Mouse (Mus musculus) kidney, postnatal 0 days (tissue): Measurements from ENCODE around the gene Fads3. TPM values are rescaled to one million over a fixed set of nuclear protein-coding genes. Genes with fewer than 3 reads are reported as not detected.

ENCODE experiments used
- ATAC-seq: fragments of 200-750 bp; cut with Nextera tagmentation; replicated peaks from 2 replicates; pipeline ENCODE4 v1.8.0; 2017; ENCODE audit warnings: low read depth, moderate number of reproducible peaks, moderate TSS enrichment, moderate library complexity; ENCODE audit not compliant: low FRiP score
- DNase-seq: peaks from one replicate; pipeline ENCODE4 v3.0.0-alpha.2; 2016; ENCODE audit warnings: low spot score
- H3K27ac ChIP-seq: fragments of 300-500 bp; sonication (generic); 2 replicates; pipeline ENCODE4 v1.5.1; 2014; ENCODE audit warnings: mild to moderate bottlenecking
- H3K27me3 ChIP-seq: fragments of 300-500 bp; sonication (generic); 2 replicates; pipeline ENCODE4 v1.6.1; 2014; ENCODE audit warnings: low read length, mixed read lengths; ENCODE audit not compliant: insufficient read depth
- H3K36me3 ChIP-seq: fragments of 300-500 bp; sonication (generic); 2 replicates; pipeline ENCODE4 v1.6.1; 2014; ENCODE audit warnings: low read length, mixed read lengths; ENCODE audit not compliant: insufficient read depth
- H3K4me1 ChIP-seq: fragments of 300-500 bp; sonication (generic); replicated peaks from 2 replicates; pipeline ENCODE4 v1.6.1; 2014; ENCODE audit warnings: antibody characterized with exemption, low read length, mixed read lengths; ENCODE audit not compliant: insufficient read depth
- H3K4me2 ChIP-seq: fragments of 300-500 bp; sonication (generic); 2 replicates; pipeline ENCODE4 v1.6.1; 2014; ENCODE audit warnings: mild to moderate bottlenecking, low read length, moderate library complexity, mixed read lengths
- H3K4me3 ChIP-seq: fragments of 300-500 bp; sonication (generic); replicated peaks from 2 replicates; pipeline ENCODE4 v1.5.1; 2014; ENCODE audit warnings: low read depth, low read length
- H3K9ac ChIP-seq: fragments of 300-500 bp; sonication (generic); 2 replicates; pipeline ENCODE4 v1.6.1; 2014; ENCODE audit warnings: low read depth, low read length
- H3K9me3 ChIP-seq: fragments of 300-500 bp; sonication (generic); replicated peaks from 2 replicates; pipeline ENCODE4 v1.6.1; 2016; ENCODE audit warnings: low read length, inconsistent platforms, mixed read lengths
- CTCF ChIP-seq: IDR thresholded peaks from 2 replicates; pipeline ENCODE4 v1.5.1; 2016; ENCODE audit warnings: antibody characterized with exemption, low read depth, mild to moderate bottlenecking, moderate library complexity
- WGBS: fragments of 180-500 bp; shearing (Covaris S2); extraction: QIAGEN DNeasy Blood & Tissue Kit; methylation state at CpG from one replicate; pipeline ENCODE4 v1.1.7; 2014; 5-methylcytosine and 5-hydroxymethylcytosine counted together
- polyA plus RNA-seq: library from polyadenylated mRNA; unstranded; fragments of >200 nt; fragmentation: Nextera tagmentation; extraction: Ambion mirVana; gene quantifications from 2 replicates; pipeline ENCODE4 v1.2.1, GENCODE M21; 2015

Fads3 gene
- polyA plus RNA-seq, 1 experiment from 2014 or later = 35.0 TPM

- H3K4me2 ChIP-seq = no peak overlapping the region
- 33% methylated on average over 4 of the region's 4 CpGs for WGBS
- no peaks in the 10 kb centered on the region for H3K9me3 ChIP-seq
- ATAC-seq = no peak
- H3K4me1 ChIP-seq = peaks cover 5% of the 10 kb centered on the region; the same call in 1 of the 2 replicates
- no peaks in the 10 kb centered on the region for H3K27me3 ChIP-seq
- TF ChIP-seq CTCF = no peak
- H3K27ac ChIP-seq = no peak overlapping the region
- H3K4me3 ChIP-seq = no peak overlapping the region
- H3K36me3 ChIP-seq = no peaks in the 10 kb centered on the region
- no peak for DNase-seq
- no peak overlapping the region for H3K9ac ChIP-seq
Measured at GRCm38 (mm10) chr19:10046346-10046745, 5.0 kb downstream of the Fads3 start.

- WGBS = 34% methylated on average over 3 of the region's 3 CpGs
- H3K4me3 ChIP-seq = no peak overlapping the region
- H3K27me3 ChIP-seq = no peaks in the 10 kb centered on the region
- no peak for DNase-seq
- no peaks in the 10 kb centered on the region for H3K36me3 ChIP-seq
- H3K4me1 ChIP-seq = peaks cover 5% of the 10 kb centered on the region; the same call in 1 of the 2 replicates
- H3K9me3 ChIP-seq = no peaks in the 10 kb centered on the region
- H3K4me2 ChIP-seq = no peak overlapping the region
- TF ChIP-seq CTCF = no peak
- no peak overlapping the region for H3K27ac ChIP-seq
- no peak for ATAC-seq
- H3K9ac ChIP-seq = no peak overlapping the region
Measured at GRCm38 (mm10) chr19:10046983-10047382, 5.6 kb downstream of the Fads3 start.

- no peak overlapping the region for H3K9ac ChIP-seq
- H3K9me3 ChIP-seq = no peaks in the 10 kb centered on the region
- no peaks in the 10 kb centered on the region for H3K27me3 ChIP-seq
- no peak for TF ChIP-seq CTCF
- no peaks in the 10 kb centered on the region for H3K4me1 ChIP-seq
- no peak overlapping the region for H3K4me3 ChIP-seq
- DNase-seq (no peak), ATAC-seq (no peak)
- no peak overlapping the region for H3K27ac ChIP-seq
- peaks cover 5% of the 10 kb centered on the region; the same call in 1 of the 2 replicates for H3K36me3 ChIP-seq
- H3K4me2 ChIP-seq = no peak overlapping the region
Measured at GRCm38 (mm10) chr19:10049533-10049932, 8.2 kb downstream of the Fads3 start.

- Histone ChIP-seq H3K27me3 (no peaks in the 10 kb centered on the region), H3K4me3 (no peak overlapping the region), H3K4me2 (no peak overlapping the region), H3K9me3 (no peaks in the 10 kb centered on the region), H3K9ac (no peak overlapping the region), H3K27ac (no peak overlapping the region), H3K4me1 (no peaks in the 10 kb centered on the region), H3K36me3 (peaks cover 5% of the 10 kb centered on the region; the same call in 1 of the 2 replicates)
- ATAC-seq (no peak), DNase-seq (no peak)
- 94% methylated on average over 2 of the region's 2 CpGs for WGBS
- no peak for TF ChIP-seq CTCF
Measured at GRCm38 (mm10) chr19:10050438-10050837, 9.1 kb downstream of the Fads3 start.

- Histone ChIP-seq H3K9ac (no peak overlapping the region), H3K4me1 (peaks cover 3% of the 10 kb centered on the region; the same call in 1 of the 2 replicates), H3K9me3 (no peaks in the 10 kb centered on the region), H3K27me3 (no peaks in the 10 kb centered on the region), H3K4me2 (no peak overlapping the region), H3K27ac (no peak overlapping the region), H3K4me3 (no peak overlapping the region), H3K36me3 (peaks cover 5% of the 10 kb centered on the region; the same call in 1 of the 2 replicates)
- 93% methylated on average over 4 of the region's 4 CpGs for WGBS
- DNase-seq (no peak), ATAC-seq (no peak)
- TF ChIP-seq CTCF = no peak
Measured at GRCm38 (mm10) chr19:10052698-10053097, 11.3 kb downstream of the Fads3 start.

- peaks cover 5% of the 10 kb centered on the region; the same call in 1 of the 2 replicates for H3K36me3 ChIP-seq
- DNase-seq = no peak
- TF ChIP-seq CTCF = no peak
- no peak overlapping the region for H3K9ac ChIP-seq
- H3K4me2 ChIP-seq = no peak overlapping the region
- no peaks in the 10 kb centered on the region for H3K9me3 ChIP-seq
- H3K4me3 ChIP-seq = no peak overlapping the region
- H3K27ac ChIP-seq = no peak overlapping the region
- H3K4me1 ChIP-seq = peaks cover 3% of the 10 kb centered on the region; the same call in 1 of the 2 replicates
- 89% methylated on average over 10 of the region's 10 CpGs for WGBS
- no peak for ATAC-seq
- no peaks in the 10 kb centered on the region for H3K27me3 ChIP-seq
Measured at GRCm38 (mm10) chr19:10053692-10054260, 12.4 kb downstream of the Fads3 start.
